Mouse (Mus musculus) embryonic facial prominence, embryonic 12.5 days (tissue): ENCODE measurements at regions not wholly inside any gene's neighbourhood (a gene's known extent, or its start where the extent isn't known, plus 50 kb on each side); places are given as distances from the start of the nearest gene placed in this dataset.

ENCODE experiments used
- ATAC-seq: fragments of 200-750 bp; cut with Nextera tagmentation; 2 replicates; pipeline ENCODE4 v1.8.0; 2017; ENCODE audit not compliant: insufficient number of reproducible peaks, insufficient read depth, low FRiP score, low TSS enrichment
- H3K27ac ChIP-seq: fragments of 300-500 bp; sonication (generic); 2 replicates; pipeline ENCODE4 v1.5.1; 2016; ENCODE audit warnings: mild to moderate bottlenecking
- H3K27me3 ChIP-seq: fragments of 300-500 bp; sonication (generic); 2 replicates; pipeline ENCODE4 v1.6.1; 2016; ENCODE audit warnings: mild to moderate bottlenecking, moderate library complexity
- H3K36me3 ChIP-seq: fragments of 300-500 bp; sonication (generic); 2 replicates; pipeline ENCODE4 v1.6.1; 2016; ENCODE audit warnings: mild to moderate bottlenecking
- H3K4me1 ChIP-seq: fragments of 300-500 bp; sonication (generic); 2 replicates; pipeline ENCODE4 v1.6.1; 2016
- H3K4me2 ChIP-seq: fragments of 300-500 bp; sonication (generic); replicated peaks from 2 replicates; pipeline ENCODE4 v1.6.1; 2016; ENCODE audit warnings: mild to moderate bottlenecking, moderate library complexity
- H3K4me3 ChIP-seq: fragments of 300-500 bp; sonication (generic); 2 replicates; pipeline ENCODE4 v1.5.1; 2016; ENCODE audit warnings: mild to moderate bottlenecking
- H3K9ac ChIP-seq: fragments of 300-500 bp; sonication (generic); 2 replicates; pipeline ENCODE4 v1.6.1; 2016; ENCODE audit warnings: mild to moderate bottlenecking, moderate library complexity
- H3K9me3 ChIP-seq: fragments of 300-500 bp; sonication (generic); 2 replicates; pipeline ENCODE4 v1.6.1; 2016; ENCODE audit warnings: mild to moderate bottlenecking, moderate library complexity
- WGBS: fragments of 180-500 bp; shearing (Covaris S2); methylation state at CpG from one replicate; pipeline ENCODE4 v1.1.7; 2016; 5-methylcytosine and 5-hydroxymethylcytosine counted together

DNA sequence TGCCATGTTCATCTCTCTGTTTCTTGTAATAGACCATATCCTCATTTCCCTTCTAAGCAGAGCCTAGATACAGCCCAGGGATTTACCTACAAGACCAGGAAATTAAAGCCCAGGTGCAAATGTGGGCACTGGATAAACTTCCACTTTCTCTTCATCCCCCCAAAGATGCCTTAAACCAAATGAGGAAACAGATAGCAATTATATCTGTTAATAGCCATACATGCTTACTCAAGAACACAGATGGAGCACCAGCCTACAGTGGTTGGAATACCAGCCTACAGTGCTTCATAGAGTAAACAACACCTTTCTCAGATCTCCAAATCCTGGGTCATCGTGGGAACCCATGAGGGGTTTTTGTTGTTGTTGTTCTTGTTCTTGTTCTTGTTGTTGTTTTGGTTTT is 141.5 kb downstream of the Dhx15 start:
- H3K9me3 ChIP-seq: no peaks in the 10 kb centered on the region
- no peaks in the 10 kb centered on the region for H3K36me3 ChIP-seq
- H3K9ac ChIP-seq: no peak overlapping the region
- no peak overlapping the region for H3K4me3 ChIP-seq
- ATAC-seq: no peak
- H3K4me2 ChIP-seq: no peak overlapping the region
- no peaks in the 10 kb centered on the region for H3K27me3 ChIP-seq
- H3K4me1 ChIP-seq: no peaks in the 10 kb centered on the region
- WGBS: 92% methylated on average over 1 of the region's 1 CpGs
- H3K27ac ChIP-seq: no peak overlapping the region

DNA sequence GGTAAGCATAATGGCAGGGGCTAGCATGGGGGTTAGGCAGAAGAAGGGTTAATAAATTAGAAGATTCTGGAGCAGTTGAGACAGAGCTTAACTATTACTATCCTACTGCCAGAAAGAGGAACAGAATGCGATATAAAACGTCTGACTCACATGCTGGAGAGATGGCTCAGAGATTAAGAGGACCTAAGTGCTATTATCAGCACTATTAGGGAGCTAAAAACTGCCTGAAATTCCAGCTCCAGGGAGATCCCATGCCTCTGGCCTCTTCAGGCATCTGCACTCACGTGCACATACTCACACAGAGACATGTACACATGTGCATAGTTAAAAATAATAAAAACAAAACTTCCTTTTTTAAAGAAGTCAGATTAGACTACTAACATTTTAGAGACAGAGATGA is 143.6 kb downstream of the Dhx15 start:
- Histone ChIP-seq H3K36me3 (no peaks in the 10 kb centered on the region), H3K4me1 (no peaks in the 10 kb centered on the region), H3K27me3 (no peaks in the 10 kb centered on the region), H3K27ac (no peak overlapping the region), H3K9me3 (no peaks in the 10 kb centered on the region), H3K4me3 (no peak overlapping the region), H3K9ac (no peak overlapping the region), H3K4me2 (no peak overlapping the region)
- no peak for ATAC-seq
- 72% methylated on average over 3 of the region's 3 CpGs for WGBS

DNA sequence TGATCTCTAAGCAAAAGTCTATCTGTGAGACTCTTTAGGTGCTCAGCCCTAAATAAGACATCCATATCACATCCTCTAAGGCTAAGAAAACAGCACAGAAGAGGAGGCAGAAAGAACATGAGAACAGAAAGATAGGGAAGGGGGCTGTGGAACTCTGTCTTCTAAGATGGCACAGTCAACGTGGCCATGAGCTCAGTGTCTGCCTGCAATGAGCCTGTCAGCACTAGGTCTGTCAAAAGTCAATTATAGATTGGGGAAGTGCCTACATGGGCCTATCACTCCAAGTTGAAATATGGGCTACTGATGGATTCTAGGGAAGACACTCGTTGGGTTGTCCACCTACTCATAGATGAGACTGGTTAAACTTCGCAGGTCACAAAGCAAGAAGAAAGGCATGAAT is 146.2 kb downstream of the Dhx15 start:
- Histone ChIP-seq H3K4me3 (no peak overlapping the region), H3K27me3 (no peaks in the 10 kb centered on the region), H3K36me3 (no peaks in the 10 kb centered on the region), H3K4me2 (no peak overlapping the region), H3K9me3 (no peaks in the 10 kb centered on the region), H3K9ac (no peak overlapping the region), H3K4me1 (no peaks in the 10 kb centered on the region), H3K27ac (no peak overlapping the region)
- 84% methylated on average over 3 of the region's 3 CpGs for WGBS
- no peak for ATAC-seq

DNA sequence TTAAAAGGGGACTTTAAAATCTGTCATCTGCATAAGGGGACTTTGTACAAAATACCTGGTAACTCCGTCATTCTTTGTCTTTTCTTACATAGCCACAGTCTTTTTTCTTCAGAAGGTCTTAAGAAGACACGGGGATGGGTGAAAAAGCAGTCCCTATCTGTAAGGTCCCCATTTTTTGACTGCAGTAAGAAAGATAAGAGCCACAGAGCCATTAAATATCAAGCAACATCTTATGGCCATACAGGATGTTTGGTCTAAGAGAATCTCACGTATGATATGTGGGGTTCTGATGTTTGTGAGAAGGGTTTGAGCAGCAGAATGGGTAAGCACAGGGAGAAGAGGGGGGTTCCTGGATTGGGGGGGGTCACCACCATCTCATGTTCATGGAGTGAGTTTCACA is 148.9 kb downstream of the Dhx15 start:
- 91% methylated on average over 3 of the region's 3 CpGs for WGBS
- ATAC-seq: no peak
- H3K27me3 ChIP-seq: no peaks in the 10 kb centered on the region
- H3K4me2 ChIP-seq: no peak overlapping the region
- H3K4me3 ChIP-seq: no peak overlapping the region
- H3K36me3 ChIP-seq: no peaks in the 10 kb centered on the region
- no peaks in the 10 kb centered on the region for H3K9me3 ChIP-seq
- H3K4me1 ChIP-seq: no peaks in the 10 kb centered on the region
- H3K9ac ChIP-seq: no peak overlapping the region
- H3K27ac ChIP-seq: no peak overlapping the region

DNA sequence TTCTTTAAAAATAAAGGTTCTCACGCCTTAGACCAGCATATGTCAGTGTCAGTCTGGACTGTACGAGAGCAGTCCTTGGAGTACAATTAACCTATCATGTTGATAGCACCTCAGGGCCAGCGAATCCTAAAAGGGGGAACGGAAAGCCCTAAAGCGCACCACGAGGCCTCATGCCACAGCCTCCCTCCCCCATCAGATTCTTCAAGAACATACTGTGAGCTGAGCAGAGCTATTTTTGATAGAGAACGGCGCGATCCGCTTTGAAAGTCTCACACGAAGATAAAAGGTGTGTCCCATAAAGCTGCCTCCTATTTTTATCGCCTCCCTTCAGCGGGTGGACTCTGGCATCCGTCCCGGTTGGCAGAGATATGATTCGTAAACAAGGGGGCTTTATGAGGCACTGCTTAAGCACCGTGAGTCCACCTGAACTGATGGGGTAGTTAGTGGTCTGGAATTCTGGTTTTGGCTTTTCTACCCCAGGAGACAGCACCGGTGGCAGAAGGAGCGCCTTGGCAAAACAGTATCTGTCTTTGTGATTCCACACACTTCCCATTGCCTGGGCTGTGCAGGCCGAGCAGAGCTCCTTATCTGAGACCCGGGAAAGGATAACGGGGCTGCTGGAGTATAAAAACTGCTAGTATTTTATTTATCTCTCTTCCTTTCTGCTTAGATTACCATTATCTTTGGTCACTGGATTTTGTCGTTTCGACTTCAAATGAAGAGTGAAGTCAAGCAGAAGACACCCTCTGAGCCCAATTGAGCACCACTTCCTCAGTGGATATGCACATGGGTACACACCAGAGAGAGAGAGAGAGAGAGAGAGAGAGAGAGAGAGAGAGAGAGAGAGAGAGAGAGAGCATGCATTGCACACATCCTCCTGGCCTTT is 149.6 kb downstream of the Dhx15 start:
- Histone ChIP-seq H3K4me3 (no peak overlapping the region), H3K36me3 (no peaks in the 10 kb centered on the region), H3K27me3 (no peaks in the 10 kb centered on the region), H3K4me1 (no peaks in the 10 kb centered on the region), H3K27ac (no peak overlapping the region), H3K9me3 (no peaks in the 10 kb centered on the region), H3K9ac (no peak overlapping the region), H3K4me2 (no peak overlapping the region)
- WGBS: 82% methylated on average over 24 of the region's 24 CpGs
- ATAC-seq: no peak

DNA sequence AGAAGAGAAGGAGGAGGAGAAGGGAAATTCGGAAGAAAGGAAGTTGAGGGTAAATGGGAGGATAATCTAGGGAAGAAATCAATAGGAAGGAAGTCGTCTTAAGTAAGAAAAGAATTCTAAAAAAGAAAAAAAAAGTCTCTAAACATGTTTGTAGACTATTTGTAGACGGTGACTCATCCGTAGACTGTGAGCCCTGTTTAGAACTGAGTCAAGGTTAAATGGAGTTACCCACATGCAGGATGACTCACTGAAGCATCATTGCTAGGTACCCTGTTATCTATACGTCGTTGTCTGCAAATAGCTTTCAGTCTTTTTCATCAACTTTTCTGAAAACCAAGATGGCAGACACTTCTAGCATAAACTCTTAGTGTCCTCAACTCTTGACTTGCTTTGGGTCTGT is 155.0 kb downstream of the Dhx15 start:
- Histone ChIP-seq H3K27ac (no peak overlapping the region), H3K27me3 (no peaks in the 10 kb centered on the region), H3K9me3 (no peaks in the 10 kb centered on the region), H3K4me1 (no peaks in the 10 kb centered on the region), H3K9ac (no peak overlapping the region), H3K4me2 (no peak overlapping the region), H3K36me3 (no peaks in the 10 kb centered on the region), H3K4me3 (no peak overlapping the region)
- WGBS: 83% methylated on average over 6 of the region's 6 CpGs
- ATAC-seq: no peak

DNA sequence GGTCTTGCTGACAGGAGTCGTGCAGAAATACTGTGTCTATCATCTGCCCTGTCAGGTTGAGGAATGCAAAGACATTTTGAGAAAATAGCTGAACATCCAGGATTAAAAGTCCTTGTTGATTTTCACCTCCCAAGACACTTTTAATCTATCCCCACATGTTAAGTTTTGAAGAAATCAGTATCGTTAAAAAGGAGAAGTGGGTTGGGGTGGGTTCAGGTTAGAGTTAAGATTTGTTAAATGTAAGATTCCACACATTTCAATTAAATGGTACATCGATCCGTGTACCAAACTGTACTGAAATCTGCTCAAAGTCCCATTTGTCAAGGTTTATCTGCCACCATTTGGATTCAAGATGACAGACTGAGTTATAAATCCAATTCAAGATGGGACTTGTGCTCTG is 162.8 kb downstream of the Dhx15 start:
- no peak overlapping the region for H3K9ac ChIP-seq
- no peak for ATAC-seq
- no peaks in the 10 kb centered on the region for H3K36me3 ChIP-seq
- WGBS: 85% methylated on average over 4 of the region's 4 CpGs
- no peaks in the 10 kb centered on the region for H3K9me3 ChIP-seq
- H3K4me3 ChIP-seq: no peak overlapping the region
- no peaks in the 10 kb centered on the region for H3K4me1 ChIP-seq
- no peaks in the 10 kb centered on the region for H3K27me3 ChIP-seq
- no peak overlapping the region for H3K27ac ChIP-seq
- H3K4me2 ChIP-seq: no peak overlapping the region

DNA sequence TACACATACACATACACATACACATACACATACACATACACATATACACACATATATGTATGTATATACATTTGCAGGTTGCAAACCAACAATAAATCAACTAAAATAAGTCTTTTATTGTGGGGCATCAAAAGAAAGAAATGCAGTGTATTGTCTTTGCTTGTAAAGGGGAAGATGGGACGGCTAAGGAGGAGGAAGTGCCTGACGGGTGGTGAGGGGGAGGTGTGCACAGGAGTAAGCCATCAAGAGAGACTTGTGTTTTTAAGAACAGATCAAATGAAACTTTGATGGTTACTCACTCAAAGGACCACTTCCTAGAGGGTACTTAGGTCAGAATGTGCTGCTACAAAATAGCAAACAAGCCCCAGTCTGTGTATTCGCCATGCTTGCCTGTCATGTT is 164.2 kb downstream of the Dhx15 start:
- Histone ChIP-seq H3K4me3 (no peak overlapping the region), H3K27me3 (no peaks in the 10 kb centered on the region), H3K4me1 (no peaks in the 10 kb centered on the region), H3K36me3 (no peaks in the 10 kb centered on the region), H3K9me3 (no peaks in the 10 kb centered on the region), H3K27ac (no peak overlapping the region), H3K9ac (no peak overlapping the region), H3K4me2 (no peak overlapping the region)
- no peak for ATAC-seq
- WGBS: 55% methylated on average over 3 of the region's 3 CpGs

DNA sequence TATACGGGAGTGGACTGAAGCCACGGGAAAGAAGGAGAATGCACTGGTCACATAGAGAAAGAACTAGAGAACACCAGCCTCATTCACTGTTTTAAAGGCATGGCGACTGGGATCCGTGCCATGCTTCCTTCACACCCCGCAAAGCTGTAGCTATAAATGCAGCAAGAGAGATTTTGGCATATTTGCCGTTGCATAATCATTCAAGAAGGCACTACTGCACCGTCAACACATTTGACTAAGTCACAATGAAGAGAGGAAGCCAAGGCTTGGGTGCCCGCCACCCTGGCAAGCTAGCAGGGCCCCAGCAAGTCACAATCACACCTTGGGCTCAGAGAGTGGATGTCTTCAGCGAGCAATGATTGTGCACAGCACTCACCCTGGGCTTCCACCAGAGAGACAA is 167.1 kb downstream of the Dhx15 start:
- H3K27ac ChIP-seq: no peak overlapping the region
- no peak overlapping the region for H3K4me2 ChIP-seq
- H3K27me3 ChIP-seq: no peaks in the 10 kb centered on the region
- H3K9ac ChIP-seq: no peak overlapping the region
- H3K36me3 ChIP-seq: no peaks in the 10 kb centered on the region
- WGBS: 86% methylated on average over 9 of the region's 9 CpGs
- no peak for ATAC-seq
- no peaks in the 10 kb centered on the region for H3K9me3 ChIP-seq
- no peaks in the 10 kb centered on the region for H3K4me1 ChIP-seq
- no peak overlapping the region for H3K4me3 ChIP-seq

DNA sequence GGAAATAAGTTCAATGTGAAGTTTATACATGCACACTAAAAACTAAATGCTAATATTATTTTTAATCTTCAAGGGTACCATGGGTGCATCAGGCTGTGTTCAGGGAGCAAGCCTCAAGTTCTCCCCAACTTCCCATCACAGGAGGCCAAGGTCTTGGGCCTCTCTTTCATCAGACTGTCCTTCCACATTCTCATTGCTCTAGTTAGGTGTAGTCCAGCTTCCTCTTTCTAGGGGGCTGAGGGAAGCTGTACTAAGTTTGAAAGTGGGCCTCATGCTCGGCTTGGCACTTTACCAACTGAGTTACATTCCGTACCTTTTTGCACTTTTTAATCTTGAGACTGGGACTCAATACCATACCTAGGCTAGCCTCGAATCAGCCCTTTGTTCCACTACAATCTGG is 173.3 kb downstream of the Dhx15 start:
- no peaks in the 10 kb centered on the region for H3K36me3 ChIP-seq
- no peaks in the 10 kb centered on the region for H3K27me3 ChIP-seq
- no peak overlapping the region for H3K4me2 ChIP-seq
- H3K27ac ChIP-seq: no peak overlapping the region
- WGBS: 78% methylated on average over 3 of the region's 3 CpGs
- no peaks in the 10 kb centered on the region for H3K4me1 ChIP-seq
- no peak for ATAC-seq
- no peak overlapping the region for H3K9ac ChIP-seq
- H3K4me3 ChIP-seq: no peak overlapping the region
- H3K9me3 ChIP-seq: no peaks in the 10 kb centered on the region

DNA sequence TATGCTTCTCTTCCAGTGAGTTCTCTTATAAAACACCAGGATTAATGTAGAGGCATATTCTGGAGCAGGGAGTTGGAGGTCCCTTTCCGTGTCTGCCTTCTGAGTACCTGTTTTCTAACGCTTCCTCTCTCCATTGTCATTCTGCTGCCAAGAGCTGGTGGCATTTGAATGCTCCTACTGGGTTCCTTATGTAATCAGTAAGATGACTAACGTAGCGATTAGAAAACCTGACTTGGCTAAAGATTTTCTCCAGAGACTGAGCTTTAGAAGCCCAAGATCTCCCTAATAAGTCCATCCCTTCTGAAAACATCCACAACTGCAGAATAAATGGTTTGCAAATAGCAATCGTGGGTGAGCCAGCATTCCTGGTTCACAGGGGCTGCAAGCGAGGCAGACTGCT is 174.5 kb downstream of the Dhx15 start:
- H3K27me3 ChIP-seq: no peaks in the 10 kb centered on the region
- no peak overlapping the region for H3K9ac ChIP-seq
- 44% methylated on average over 6 of the region's 6 CpGs for WGBS

DNA sequence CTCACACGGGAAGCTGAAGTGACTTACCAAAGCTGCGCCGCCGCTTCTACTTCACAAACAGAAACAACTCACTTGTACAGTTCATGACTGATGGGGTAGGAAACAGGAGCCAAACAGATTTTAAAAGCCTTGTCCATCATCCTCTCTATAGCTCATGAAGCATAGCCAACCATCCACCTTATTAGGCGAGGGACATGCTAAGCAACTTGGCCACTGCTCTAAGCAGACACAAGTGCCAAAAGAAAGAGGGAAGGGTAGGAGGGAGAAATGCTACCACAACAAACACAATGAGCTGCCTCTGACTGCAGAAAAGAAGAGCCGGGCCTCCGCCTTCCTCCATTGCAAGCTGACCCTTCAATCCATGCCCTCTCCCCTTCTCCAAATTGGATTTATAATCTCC is 179.9 kb downstream of the Dhx15 start:
- ATAC-seq: no peak
- Histone ChIP-seq H3K36me3 (no peaks in the 10 kb centered on the region), H3K27ac (no peak overlapping the region), H3K4me3 (no peak overlapping the region), H3K9ac (no peak overlapping the region), H3K9me3 (no peaks in the 10 kb centered on the region), H3K4me2 (no peak overlapping the region), H3K27me3 (no peaks in the 10 kb centered on the region), H3K4me1 (no peaks in the 10 kb centered on the region)
- 90% methylated on average over 7 of the region's 7 CpGs for whole genome bisulfite sequencing

More for the DNA sequence above, 174.5 kb downstream of the Dhx15 start:
- Histone ChIP-seq H3K36me3 (no peaks in the 10 kb centered on the region), H3K4me1 (no peaks in the 10 kb centered on the region), H3K4me2 (no peak overlapping the region), H3K4me3 (no peak overlapping the region), H3K9me3 (no peaks in the 10 kb centered on the region), H3K27ac (no peak overlapping the region)
- ATAC-seq: no peak
